Mouse (Mus musculus) cortical plate, adult 2 months (tissue): ENCODE measurements around the gene Vpreb3.

Experiments
- CTCF ChIP-seq: fragments of 200-500 bp; IDR thresholded peaks from 2 replicates; pipeline ENCODE4 v1.5.1; 2011; ENCODE audit warnings: mild to moderate bottlenecking, control low read depth, low read length; ENCODE audit not compliant: insufficient read depth; ENCODE audit errors: extremely low read depth
- POLR2A ChIP-seq: fragments of 200-500 bp; IDR thresholded peaks from 2 replicates; pipeline ENCODE4 v1.6.1; 2011; ENCODE audit warnings: mild to moderate bottlenecking, low read length, control low read depth; ENCODE audit not compliant: insufficient read depth; ENCODE audit errors: extremely low read depth

DNA sequence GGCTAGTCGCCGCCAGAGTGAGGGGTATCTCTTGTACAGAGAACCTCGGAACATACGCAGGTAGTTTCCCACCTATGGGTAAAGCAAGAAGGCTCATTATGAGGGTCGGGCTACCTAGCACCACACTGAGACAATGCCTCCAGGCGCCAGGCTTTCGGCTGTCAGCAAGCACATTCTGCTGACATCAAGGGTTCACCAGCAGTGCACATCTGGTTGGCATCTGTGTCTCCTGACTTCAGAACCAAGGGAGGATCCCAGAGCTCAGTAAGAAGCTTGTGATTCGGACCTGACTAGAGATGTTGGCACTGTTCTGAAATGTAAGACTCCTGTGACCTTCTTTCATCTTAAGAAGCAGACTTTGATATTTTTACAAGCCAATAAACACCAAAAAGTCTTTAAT is 26.0 kb upstream of the Vpreb3 start:
- TF ChIP-seq CTCF (no peak), POLR2A (no peak)
